In the genomic region with DNA sequence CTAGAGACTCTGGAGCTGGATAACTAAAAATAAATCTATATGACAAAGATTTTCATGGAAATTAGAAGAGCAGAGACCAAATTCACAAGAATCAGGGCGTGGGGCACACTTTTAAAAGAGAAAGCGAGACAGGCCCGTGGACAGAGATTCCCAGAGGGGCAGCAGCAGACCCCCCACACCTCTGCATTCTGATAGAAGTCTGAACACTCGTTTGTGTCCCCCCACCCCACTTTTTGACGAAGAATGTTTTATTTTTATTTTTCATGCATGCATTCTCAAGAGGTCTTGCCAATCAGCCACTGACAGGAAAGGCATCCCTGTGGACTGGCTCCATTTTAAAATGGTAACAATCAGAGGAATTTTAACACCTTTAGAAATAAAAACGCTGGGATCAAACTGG, we compare ENCODE assay signal across 8 mouse cellular contexts. TPM values are rescaled to one million over a fixed set of nuclear protein-coding genes. Genes with fewer than 3 reads are reported as not detected.
DNase-seq lines count a peak whose midpoint lies in the region; ATAC-seq and TF ChIP-seq lines count a peak whose summit lies in the region.

No protein-coding gene starts in this region.

- H3K9me3 ChIP-seq in forebrain, embryonic 12.5 days, result no peaks in the 10 kb centered on the region
- H3K9me3 ChIP-seq in forebrain, embryonic 15.5 days, result no peaks in the 10 kb centered on the region
- no peaks in the 10 kb centered on the region for H3K9me3 ChIP-seq in lung, postnatal 0 days (ENCODE audit: low read length)
- H3K9me3 ChIP-seq in midbrain, embryonic 12.5 days, result no peaks in the 10 kb centered on the region

- no peaks in the 10 kb centered on the region for H3K36me3 ChIP-seq in forebrain, embryonic 12.5 days (replicated peaks)
- H3K36me3 ChIP-seq in forebrain, embryonic 15.5 days, result no peaks in the 10 kb centered on the region
- no peaks in the 10 kb centered on the region for H3K36me3 ChIP-seq in lung, postnatal 0 days (ENCODE audit: insufficient read depth, low read length)
- H3K36me3 ChIP-seq in midbrain, embryonic 12.5 days, result no peaks in the 10 kb centered on the region

- no peak for DNase-seq in lung, postnatal 0 days (ENCODE audit: low spot score)
- no peak for DNase-seq in lung, adult 2 months
- DNase-seq in frontal cortex, postnatal 10 days (ENCODE audit: low spot score in 2 of 2), result no peak
- DNase-seq in frontal cortex, postnatal 36 days (ENCODE audit: low spot score in 2 of 2), result no peak
- DNase-seq in right cerebral cortex, postnatal 10 days (ENCODE audit: low spot score in 2 of 2), result no peak

- no peak for TF ChIP-seq EP300 in lung, postnatal 0 days (IDR thresholded peaks at IDR 0.05)

- WGBS in forebrain, embryonic 12.5 days, result 2% methylated on average over 6 of the region's 6 CpGs
- 2% methylated on average over 6 of the region's 6 CpGs for WGBS in forebrain, embryonic 15.5 days
- 3% methylated on average over 6 of the region's 6 CpGs for WGBS in lung, postnatal 0 days
- WGBS in lung, adult 2 months, result 14% methylated on average over 6 of the region's 6 CpGs
- WGBS in midbrain, embryonic 12.5 days, result 2% methylated on average over 6 of the region's 6 CpGs

- H3K4me1 ChIP-seq in forebrain, embryonic 12.5 days, result peaks cover 33% of the 10 kb centered on the region
- peaks cover 17% of the 10 kb centered on the region for H3K4me1 ChIP-seq in forebrain, embryonic 15.5 days
- H3K4me1 ChIP-seq in lung, postnatal 0 days (ENCODE audit: insufficient read depth, low read depth, low read length), result no peaks in the 10 kb centered on the region
- H3K4me1 ChIP-seq in lung, adult 2 months (ENCODE audit: control insufficient read depth, insufficient read depth, low read length), result peaks cover 4% of the 10 kb centered on the region; the same call in 1 of the 2 replicates
- H3K4me1 ChIP-seq in midbrain, embryonic 12.5 days, result peaks cover 25% of the 10 kb centered on the region

- H3K27ac ChIP-seq in forebrain, embryonic 12.5 days, result no peak overlapping the region
- H3K27ac ChIP-seq in forebrain, embryonic 15.5 days (replicated peaks), result no peak overlapping the region
- no peak overlapping the region for H3K27ac ChIP-seq in lung, postnatal 0 days (ENCODE audit: low read length)
- 0 out of 2 replicates have a peak overlapping the region, but pooled peaks have one; percentile 65 for H3K27ac ChIP-seq in midbrain, embryonic 12.5 days (replicated peaks)

- no peak for ATAC-seq in forebrain, embryonic 12.5 days (ENCODE audit: low FRiP score)
- no peak for ATAC-seq in forebrain, embryonic 15.5 days (replicated peaks)
- ATAC-seq in lung, postnatal 0 days, result no peak
- ATAC-seq in midbrain, embryonic 12.5 days (ENCODE audit: low FRiP score, low read depth), result no peak

- no peak overlapping the region for H3K9ac ChIP-seq in forebrain, embryonic 12.5 days
- H3K9ac ChIP-seq in forebrain, embryonic 15.5 days (replicated peaks), result no peak overlapping the region
- no peak overlapping the region for H3K9ac ChIP-seq in lung, postnatal 0 days (replicated peaks; ENCODE audit: low read depth)
- H3K9ac ChIP-seq in midbrain, embryonic 12.5 days (replicated peaks), result no peak overlapping the region

- no peak overlapping the region for H3K4me2 ChIP-seq in forebrain, embryonic 12.5 days
- no peak overlapping the region for H3K4me2 ChIP-seq in forebrain, embryonic 15.5 days (replicated peaks)
- no peak overlapping the region for H3K4me2 ChIP-seq in lung, postnatal 0 days (replicated peaks; ENCODE audit: low read depth, low read length)
- peak overlapping the region; percentile 75; the same call in 1 of the 2 replicates for H3K4me2 ChIP-seq in midbrain, embryonic 12.5 days (replicated peaks)

- peaks cover 84% of the 10 kb centered on the region for H3K27me3 ChIP-seq in forebrain, embryonic 12.5 days
- H3K27me3 ChIP-seq in forebrain, embryonic 15.5 days, result peaks cover 85% of the 10 kb centered on the region
- H3K27me3 ChIP-seq in lung, postnatal 0 days (replicated peaks; ENCODE audit: insufficient read depth, low read length), result peaks cover 84% of the 10 kb centered on the region
- H3K27me3 ChIP-seq in midbrain, embryonic 12.5 days, result peaks cover 85% of the 10 kb centered on the region

- no peak for TF ChIP-seq CTCF in lung, postnatal 0 days (IDR thresholded peaks at IDR 0.05)
- TF ChIP-seq CTCF in lung, adult 2 months (IDR thresholded peaks at IDR 0.05; ENCODE audit: insufficient read depth, low read length), result no peak

- no peak for TF ChIP-seq POLR2A in lung, adult 2 months (IDR thresholded peaks at IDR 0.05; ENCODE audit: borderline replicate concordance, extremely low read depth, low read depth, low read length)

- H3K4me3 ChIP-seq in forebrain, embryonic 12.5 days (replicated peaks), result peak overlapping the region; percentile 52
- H3K4me3 ChIP-seq in forebrain, embryonic 15.5 days, result no peak overlapping the region
- 0 out of 2 replicates have a peak overlapping the region, but pooled peaks have one; percentile 52 for H3K4me3 ChIP-seq in lung, postnatal 0 days (ENCODE audit: low read depth, low read length)
- H3K4me3 ChIP-seq in lung, adult 2 months (replicated peaks; ENCODE audit: extremely low read depth, low read depth, low read length), result no peak overlapping the region
- peak overlapping the region; percentile 58 for H3K4me3 ChIP-seq in midbrain, embryonic 12.5 days

RNA-seq across cellular contexts. Expression of a gene that starts 1.7 kb away (rescaled TPM):
- polyA plus RNA-seq in forebrain, embryonic 12.5 days (2016; fragmentation: Nextera tagmentation; extraction: Ambion mirVana), result 7.6 and 11.4 TPM in 2 replicates
- 0.63 and 0.74 TPM in 2 replicates for polyA plus RNA-seq in forebrain, embryonic 15.5 days (2015; fragmentation: Nextera tagmentation; extraction: Ambion mirVana)
- 0.13 and 0.14 TPM in 2 replicates for polyA plus RNA-seq in lung, postnatal 0 days (2015; fragmentation: Nextera tagmentation; extraction: Ambion mirVana)
- 1.4 and 2.3 TPM in 2 replicates for polyA plus RNA-seq in lung, adult 2 months (2012; rRNA removed)
- 11.0 and 12.3 TPM in 2 replicates for polyA plus RNA-seq in midbrain, embryonic 12.5 days (2016; fragmentation: Nextera tagmentation; extraction: Ambion mirVana)

RNA-seq across cellular contexts. Expression of a gene that starts 31.0 kb away (rescaled TPM):
- polyA plus RNA-seq in forebrain, embryonic 12.5 days (2016; fragmentation: Nextera tagmentation; extraction: Ambion mirVana), result 0.51 TPM in 1 of 2 replicates, not detected in the other
- polyA plus RNA-seq in forebrain, embryonic 15.5 days (2015; fragmentation: Nextera tagmentation; extraction: Ambion mirVana), result not detected in 2 replicates
- polyA plus RNA-seq in lung, postnatal 0 days (2015; fragmentation: Nextera tagmentation; extraction: Ambion mirVana), result not detected in 2 replicates
- not detected in 2 replicates for polyA plus RNA-seq in lung, adult 2 months (2012; rRNA removed)
- 1.4 and 4.3 TPM in 2 replicates for polyA plus RNA-seq in midbrain, embryonic 12.5 days (2016; fragmentation: Nextera tagmentation; extraction: Ambion mirVana)

Comparison
In these comparisons a context has a peak if more than half of its experiments do, and no peak if none do; other contexts are left out.
1. H3K4me3 ChIP-seq: peak in forebrain, embryonic 12.5 days (single experiment), lung, postnatal 0 days (single experiment) and midbrain, embryonic 12.5 days (single experiment); none in forebrain, embryonic 15.5 days (single experiment) and lung, adult 2 months (single experiment).